Mouse (Mus musculus): ENCODE measurements around the gene Ccp110.

The Ccp110 gene

DNA sequence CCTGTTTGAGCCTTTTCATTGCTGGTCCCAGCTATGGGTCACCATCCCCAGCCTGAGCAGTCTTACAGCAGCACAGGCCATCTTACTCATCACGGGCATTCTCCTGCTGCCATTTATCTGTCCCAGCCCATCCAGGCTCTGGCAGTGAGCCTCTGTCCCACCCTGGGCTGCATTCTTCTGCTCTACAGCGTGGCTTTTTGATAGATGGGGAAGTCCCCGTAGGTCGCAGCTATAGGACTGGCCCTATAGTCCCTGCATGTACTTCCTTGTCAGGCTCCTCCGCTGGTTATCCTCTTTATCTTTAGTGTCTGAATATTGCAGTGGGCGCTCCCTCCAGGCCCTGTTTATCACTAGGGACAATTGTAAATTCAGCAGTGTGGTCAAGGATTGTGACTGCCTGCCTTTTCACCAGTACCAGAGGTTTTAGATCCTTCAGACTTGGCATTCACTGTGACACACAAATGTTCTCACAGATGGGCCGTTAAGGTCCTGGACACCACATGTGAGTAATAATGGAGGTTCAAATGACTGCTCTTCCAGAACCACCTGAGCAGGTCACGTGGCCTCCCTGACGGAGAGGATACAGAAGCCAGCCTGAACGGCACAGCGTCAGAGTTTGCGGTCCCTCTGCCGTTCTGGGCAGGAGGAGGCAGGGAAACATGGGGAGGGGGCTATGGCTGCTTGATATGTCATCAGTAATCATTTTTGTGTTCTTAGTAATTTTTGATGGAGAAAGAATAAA is 16.7 kb downstream of the Ccp110 start:
- DNase-seq (ENCODE audit: low spot score in 2 of 2), result no peak

GRCm38 (mm10) chr7:118731781-118732180 is 19.4 kb downstream of the Ccp110 start:
- no peak for DNase-seq (ENCODE audit: low spot score in 2 of 2)

DNA sequence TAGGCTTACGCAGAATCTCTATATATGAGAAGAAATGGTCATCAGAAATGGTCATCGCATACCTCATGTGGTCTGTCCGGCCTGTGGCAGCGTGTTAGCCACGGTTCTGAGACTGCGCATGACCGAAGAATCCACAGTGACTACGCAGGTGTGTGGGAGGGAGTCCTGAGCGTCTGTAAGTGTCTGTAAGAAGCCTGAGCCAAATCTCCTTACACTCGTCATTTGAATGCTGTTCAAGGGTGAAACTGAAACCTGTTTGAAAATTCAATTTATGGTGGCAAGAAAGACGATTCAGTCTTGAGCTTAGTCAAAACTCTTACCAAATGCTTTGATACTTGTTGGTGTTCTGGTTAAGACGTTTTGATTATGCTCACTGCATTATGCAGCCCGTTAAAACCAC is 20.9 kb downstream of the Ccp110 start:
- no peak for DNase-seq (ENCODE audit: low spot score in 2 of 2)

DNA sequence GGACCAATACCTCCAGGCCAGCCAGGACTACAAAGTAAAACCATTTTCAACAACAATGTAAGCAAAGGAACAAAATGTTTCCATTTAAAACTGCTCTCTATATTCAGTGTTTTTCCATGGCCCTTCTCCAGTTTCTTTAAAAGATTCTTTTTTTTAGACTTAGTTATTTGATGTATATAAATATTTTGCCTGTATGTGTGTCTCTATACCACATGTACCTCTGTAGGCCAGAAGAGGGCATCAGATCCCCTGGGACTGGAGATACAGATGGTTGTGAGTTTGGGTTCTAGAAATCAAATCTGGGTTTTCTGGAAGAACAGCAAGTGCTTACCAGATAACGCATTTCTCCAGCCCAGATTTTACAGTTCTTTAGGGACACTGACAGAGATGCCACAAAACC is 26.4 kb downstream of the Ccp110 start:
- DNase-seq (ENCODE audit: low spot score in 2 of 2), result no peak

- DNase-seq (ENCODE audit: low spot score in 2 of 2), result peak; percentile 68 to 77
These were observed 27.7 kb downstream of the Ccp110 start, which contains the start of gene Vps35l for GRCm38 (mm10) chr7:118739975-118740531. TSS of gene Vps35l (plus strand) at chr7:118740226.

GRCm38 (mm10) chr7:118740532-118741338 is 28.4 kb downstream of the Ccp110 start:
- DNase-seq (ENCODE audit: low spot score in 2 of 2), result peak; percentile 94 to 95

DNA sequence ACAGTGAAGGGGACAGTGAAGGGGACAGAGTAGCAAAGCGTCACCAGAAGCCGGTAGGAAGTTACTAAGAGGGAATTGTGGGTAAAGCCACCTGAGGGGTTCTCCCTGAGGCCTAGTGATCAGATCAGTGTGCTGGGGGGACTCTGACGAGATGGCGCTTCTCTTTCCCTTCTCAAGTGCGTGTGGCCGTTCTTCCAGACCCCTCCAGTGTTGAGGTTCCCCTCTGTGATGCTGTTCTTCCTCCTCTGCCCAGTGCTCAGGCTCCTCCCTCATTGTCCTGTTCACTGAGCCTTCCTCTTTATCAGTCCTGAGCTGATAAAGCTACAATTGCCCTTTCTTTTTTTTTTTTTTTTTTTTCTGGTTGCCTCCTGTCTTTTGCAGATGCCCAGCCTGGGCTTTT is 29.9 kb downstream of the Ccp110 start:
- DNase-seq (ENCODE audit: low spot score in 2 of 2), result no peak

GRCm38 (mm10) chr7:118744766-118745165 is 32.4 kb downstream of the Ccp110 start:
- DNase-seq (ENCODE audit: low spot score in 2 of 2), result no peak

DNA sequence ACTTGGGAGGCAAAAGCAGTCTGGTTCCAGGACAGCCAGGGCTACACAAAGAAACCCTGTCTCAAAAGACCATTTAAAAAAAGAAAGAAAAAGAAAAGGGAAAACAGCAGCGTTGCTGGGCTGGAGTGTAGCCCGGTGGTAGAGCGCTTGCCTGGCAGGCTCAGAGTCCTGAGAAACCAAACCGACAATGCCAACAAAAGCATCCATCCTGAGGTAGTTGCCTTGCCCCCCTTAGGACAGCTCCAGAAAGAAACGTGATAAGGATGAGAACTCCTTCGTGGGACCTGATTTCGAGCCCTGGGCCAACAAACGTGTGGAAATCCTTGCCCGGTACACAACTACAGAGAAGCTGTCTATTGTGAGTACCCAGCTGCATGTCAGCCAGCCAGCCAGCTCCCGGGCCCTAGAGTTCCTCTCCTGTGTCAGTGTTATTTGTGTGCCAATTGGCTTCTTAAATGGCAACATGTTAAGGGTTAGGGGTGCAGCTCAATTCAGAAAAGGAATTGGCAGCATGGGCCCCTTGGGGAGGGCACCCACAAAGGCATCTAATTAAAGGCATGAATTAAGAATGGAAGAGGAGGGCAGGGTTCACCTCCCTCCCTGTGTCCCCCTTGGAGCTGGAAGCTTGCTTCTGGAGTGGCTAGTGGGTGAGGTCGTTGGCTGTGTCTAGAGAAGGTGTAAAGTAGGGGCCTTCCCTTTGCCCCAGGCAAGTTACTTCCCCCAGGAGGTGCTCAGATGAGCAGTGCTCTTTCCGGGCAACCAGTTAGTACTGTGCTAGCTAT is 35.7 kb downstream of the Ccp110 start:
- DNase-seq (ENCODE audit: low spot score in 2 of 2), result peak; percentile 15 to 58

DNA sequence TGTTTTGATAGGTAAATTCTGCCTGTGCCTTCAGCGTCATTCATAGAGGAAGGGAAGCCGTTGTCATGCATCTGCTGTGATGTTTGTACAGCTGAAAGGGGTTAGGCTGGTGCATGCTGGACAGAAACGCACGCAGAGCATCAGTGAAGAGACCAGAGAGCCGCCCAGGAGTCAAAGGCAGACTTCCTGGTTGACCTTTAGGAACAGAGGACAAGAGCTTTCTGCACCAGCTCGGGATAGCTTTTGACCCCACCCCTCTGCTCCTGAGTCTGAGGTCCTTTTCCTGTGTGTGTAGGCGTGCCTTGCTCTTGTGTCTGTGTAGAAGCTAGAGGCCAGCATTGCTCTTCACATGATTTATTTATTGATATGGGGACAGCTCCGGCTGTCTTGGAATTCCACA is 37.4 kb downstream of the Ccp110 start:
- no peak for DNase-seq (ENCODE audit: low spot score in 2 of 2)

GRCm38 (mm10) chr7:118751625-118752024 is 39.3 kb downstream of the Ccp110 start:
- no peak for DNase-seq (ENCODE audit: low spot score in 2 of 2)

- DNase-seq (ENCODE audit: low spot score in 2 of 2), result no peak
These were observed 43.4 kb downstream of the Ccp110 start for GRCm38 (mm10) chr7:118755756-118756155.

DNA sequence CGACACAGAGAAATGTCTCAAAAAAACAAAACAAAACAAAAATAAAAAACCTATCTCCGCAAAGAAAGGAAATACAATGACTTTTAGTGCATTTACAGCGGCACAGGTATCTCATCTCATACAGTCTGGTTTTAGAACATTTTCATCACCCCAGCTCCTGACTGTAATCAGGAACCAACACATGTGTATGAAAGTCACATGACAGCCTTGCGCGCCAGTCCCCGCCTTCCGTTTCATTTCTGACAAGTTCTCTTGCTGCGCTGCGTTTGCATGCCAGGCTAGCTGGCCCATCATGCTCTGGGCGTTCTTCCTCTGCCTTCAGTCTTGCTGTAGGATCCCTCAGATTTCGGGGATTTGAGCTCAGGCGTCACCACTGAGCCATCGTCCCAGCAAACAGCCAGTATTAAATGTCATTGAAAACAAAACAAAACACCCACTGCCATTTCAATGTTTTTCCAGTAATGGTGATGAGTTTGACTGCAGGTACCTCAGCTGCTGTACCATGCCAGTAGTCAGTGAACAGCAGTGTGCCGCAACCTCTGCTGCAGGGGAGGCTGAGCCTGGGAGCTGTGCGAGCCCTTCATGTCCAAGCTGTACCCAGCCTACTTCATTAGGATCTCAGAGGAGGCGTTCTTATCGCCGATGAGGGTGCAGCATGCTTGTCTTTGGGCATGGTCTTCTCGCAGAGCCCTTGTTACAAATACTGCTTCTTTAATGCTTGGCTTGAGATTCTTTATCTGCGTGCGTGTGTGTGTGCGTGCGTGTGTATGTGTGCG is 44.3 kb downstream of the Ccp110 start:
- DNase-seq (ENCODE audit: low spot score in 2 of 2), result no peak

- DNase-seq (ENCODE audit: low spot score in 2 of 2), result no peak
These were observed 46.0 kb downstream of the Ccp110 start for GRCm38 (mm10) chr7:118758369-118758768.

DNA sequence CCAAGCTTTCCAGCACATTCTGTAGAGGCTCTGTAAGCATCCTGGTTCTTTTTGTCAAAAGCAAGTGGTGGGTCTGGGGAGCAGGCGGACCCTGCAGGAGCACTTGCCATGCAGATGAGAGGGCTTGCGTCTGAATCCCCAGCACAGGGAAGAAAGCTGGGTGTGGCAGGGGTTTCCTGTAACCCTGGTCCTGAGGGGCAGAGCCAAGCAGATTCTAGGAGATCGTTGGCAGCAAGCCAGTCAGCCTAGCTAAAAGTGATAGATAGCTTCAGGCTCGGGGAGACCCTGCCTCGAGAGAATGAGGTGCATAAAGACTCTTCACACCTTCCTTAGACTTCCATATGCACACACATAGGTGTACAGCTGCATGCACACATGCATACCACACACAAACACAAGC is 47.0 kb downstream of the Ccp110 start:
- no peak for DNase-seq (ENCODE audit: low spot score in 2 of 2)

DNA sequence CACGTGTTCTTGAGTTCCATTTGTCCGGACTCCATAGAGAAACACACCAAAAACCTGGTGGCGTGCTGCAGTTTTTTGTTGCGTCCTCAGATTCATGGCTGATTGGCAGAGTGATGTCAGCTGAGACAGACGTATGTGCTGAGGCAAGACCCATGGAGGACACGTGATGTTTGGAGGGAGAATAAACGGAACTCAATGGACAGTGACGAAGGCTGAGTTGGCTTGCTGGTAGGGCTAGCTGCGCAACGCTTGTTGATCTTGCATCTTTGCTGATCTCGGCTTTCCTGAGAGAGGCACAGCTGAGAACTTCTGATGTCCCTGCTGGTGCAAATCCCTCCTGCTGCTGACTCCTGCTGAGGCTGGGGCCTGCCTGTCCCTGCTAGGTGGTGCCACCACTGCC is 51.6 kb downstream of the Ccp110 start:
- no peak for DNase-seq (ENCODE audit: low spot score in 2 of 2)

- DNase-seq (ENCODE audit: low spot score in 2 of 2), result no peak
These were observed 52.4 kb downstream of the Ccp110 start for GRCm38 (mm10) chr7:118764725-118765124.

- no peak for DNase-seq (ENCODE audit: low spot score in 2 of 2)
These were observed 53.3 kb downstream of the Ccp110 start for GRCm38 (mm10) chr7:118765604-118766003.

DNA sequence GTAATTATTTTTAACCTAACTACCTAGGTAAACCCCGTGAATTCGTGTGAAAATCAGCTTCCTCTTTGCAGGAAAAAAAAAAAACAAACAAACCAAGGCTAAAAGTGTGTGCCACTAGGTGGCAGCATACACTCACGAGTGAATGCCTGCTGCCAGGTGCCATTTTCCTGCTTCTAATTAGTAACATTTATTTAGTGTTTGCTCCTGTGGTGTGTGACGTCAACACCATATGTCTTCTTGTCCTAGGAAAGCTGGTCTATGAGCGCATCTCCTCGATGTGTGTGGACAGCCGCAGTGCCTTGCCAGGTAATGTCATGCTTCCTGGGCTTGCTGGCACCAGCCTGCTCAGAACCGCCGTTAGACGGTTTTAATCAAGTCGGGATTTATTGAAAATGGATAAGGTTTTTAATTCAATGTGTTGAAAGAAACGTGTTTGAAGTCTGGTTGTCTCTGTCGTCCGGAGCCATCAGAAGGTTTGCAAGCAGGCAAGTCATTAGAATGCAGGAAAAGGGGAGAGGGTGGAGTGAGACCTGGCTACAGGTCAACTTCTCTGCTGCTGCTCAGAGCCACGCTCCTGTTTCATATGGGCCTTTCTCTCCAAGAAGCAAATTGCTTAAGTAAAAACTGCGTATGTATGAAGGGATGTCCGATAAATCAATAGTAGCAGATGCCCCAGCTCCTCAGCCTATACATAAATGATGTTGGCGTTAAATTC is 53.9 kb downstream of the Ccp110 start:
- peak; percentile 56 to 78 for DNase-seq (ENCODE audit: low spot score in 2 of 2)

- DNase-seq (ENCODE audit: low spot score in 2 of 2), result no peak
These were observed 54.5 kb downstream of the Ccp110 start for GRCm38 (mm10) chr7:118766834-118767224.

- DNase-seq (ENCODE audit: low spot score in 2 of 2), result no peak
These were observed 56.9 kb downstream of the Ccp110 start for GRCm38 (mm10) chr7:118769208-118769607.

Measured in frontal cortex, postnatal 36 days (tissue).